Mouse (Mus musculus): ENCODE data around the gene Elfn1.

Elfn1 gene

GRCm38 (mm10) chr5:139976584-139976983 is 68.8 kb downstream of the Elfn1 start:
- 83% methylated on average over 4 of the region's 4 CpGs for WGBS

GRCm38 (mm10) chr5:139977476-139977875 is 69.7 kb downstream of the Elfn1 start:
- WGBS, result 47% methylated on average over 8 of the region's 8 CpGs

GRCm38 (mm10) chr5:139978525-139979276 is 71.0 kb downstream of the Elfn1 start:
- 5% methylated on average over 13 of the region's 13 CpGs for WGBS

GRCm38 (mm10) chr5:139979371-139979770 is 71.6 kb downstream of the Elfn1 start:
- 49% methylated on average over 9 of the region's 9 CpGs for WGBS

GRCm38 (mm10) chr5:139981976-139982375 is 74.2 kb downstream of the Elfn1 start:
- 90% methylated on average over 1 of the region's 1 CpGs for WGBS

- 57% methylated on average over 18 of the region's 18 CpGs for WGBS
Measured at GRCm38 (mm10) chr5:139985073-139985746, 77.5 kb downstream of the Elfn1 start.

GRCm38 (mm10) chr5:139991531-139991930 is 83.8 kb downstream of the Elfn1 start:
- WGBS, result 91% methylated on average over 3 of the region's 3 CpGs

GRCm38 (mm10) chr5:139998321-139998720 is 90.6 kb downstream of the Elfn1 start:
- WGBS, result 86% methylated on average over 12 of the region's 12 CpGs

GRCm38 (mm10) chr5:139998916-139999315 is 91.2 kb downstream of the Elfn1 start:
- WGBS, result 34% methylated on average over 6 of the region's 6 CpGs

- WGBS, result 41% methylated on average over 3 of the region's 3 CpGs
Measured at GRCm38 (mm10) chr5:140002541-140002940, 94.8 kb downstream of the Elfn1 start.

GRCm38 (mm10) chr5:140006861-140007260 is 99.1 kb downstream of the Elfn1 start:
- 77% methylated on average over 8 of the region's 8 CpGs for WGBS

GRCm38 (mm10) chr5:140007656-140008522 is 100.1 kb downstream of the Elfn1 start:
- WGBS, result 71% methylated on average over 9 of the region's 9 CpGs

GRCm38 (mm10) chr5:140008523-140008806 is 100.7 kb downstream of the Elfn1 start:
- WGBS, result 94% methylated on average over 5 of the region's 5 CpGs

GRCm38 (mm10) chr5:140009083-140009655 is 101.4 kb downstream of the Elfn1 start:
- 88% methylated on average over 7 of the region's 7 CpGs for WGBS

- WGBS, result 94% methylated on average over 3 of the region's 3 CpGs
Measured at GRCm38 (mm10) chr5:140010405-140010804, 102.7 kb downstream of the Elfn1 start.

GRCm38 (mm10) chr5:140012286-140012967 is 104.7 kb downstream of the Elfn1 start:
- 92% methylated on average over 12 of the region's 12 CpGs for WGBS

- 91% methylated on average over 5 of the region's 5 CpGs for WGBS
Measured at GRCm38 (mm10) chr5:140013652-140014051, 105.9 kb downstream of the Elfn1 start.

- WGBS, result 98% methylated on average over 1 of the region's 1 CpGs
Measured at GRCm38 (mm10) chr5:140016896-140017295, 109.2 kb downstream of the Elfn1 start.

- 64% methylated on average over 7 of the region's 7 CpGs for WGBS
Measured at GRCm38 (mm10) chr5:140018780-140019179, 111.0 kb downstream of the Elfn1 start.

- WGBS, result 100% methylated on average over 1 of the region's 1 CpGs
Measured at GRCm38 (mm10) chr5:140019616-140020015, 111.9 kb downstream of the Elfn1 start.

- 55% methylated on average over 10 of the region's 10 CpGs for WGBS
Measured at GRCm38 (mm10) chr5:140021755-140022154, 114.0 kb downstream of the Elfn1 start.
